Mouse (Mus musculus) heart, postnatal 0 days (tissue): ENCODE data around the gene Parg.

Source experiments
- CTCF ChIP-seq: IDR thresholded peaks from 2 replicates; pipeline ENCODE4 v1.5.1; 2016; ENCODE audit warnings: antibody characterized with exemption, control low read depth, low read depth
- EP300 ChIP-seq: IDR thresholded peaks from 2 replicates; pipeline ENCODE4 v1.6.1; 2016; ENCODE audit warnings: antibody characterized with exemption, low read depth

- no peak for TF ChIP-seq CTCF
- TF ChIP-seq EP300 = no peak
These were observed 395 bp upstream of the Parg start for GRCm38 (mm10) chr14:32201354-32201753.
